Mouse (Mus musculus): ENCODE measurements around the gene Katna1.
"Not testable (repeated sequence)": the region's sequence is repeated elsewhere in the genome, so short reads cannot be mapped to it uniquely, and the experiment has no call there.

Katna1 gene

GRCm38 (mm10) chr10:7725751-7726500 is at the start of gene Katna1:
Gene Katna1 (plus strand): TSS chr10:7726000.
- peak; percentile 87 for DNase-seq

- DNase-seq = peak; percentile 75
These were observed 45.0 kb upstream of the Katna1 start, which contains the start of the genes Pcmt1 and Lats1 for GRCm38 (mm10) chr10:7680731-7681301. Gene Pcmt1 (minus strand): TSS chr10:7681136. Gene Lats1 (plus strand): TSS chr10:7681214.

- peak; percentile 70 for DNase-seq
These were observed 44.3 kb upstream of the Katna1 start for GRCm38 (mm10) chr10:7681343-7682025.

- no peak for DNase-seq
These were observed 43.6 kb upstream of the Katna1 start for GRCm38 (mm10) chr10:7682249-7682648.

GRCm38 (mm10) chr10:7686902-7687301 is 38.9 kb upstream of the Katna1 start:
- no peak for DNase-seq

- DNase-seq = no peak
These were observed 30.5 kb upstream of the Katna1 start for GRCm38 (mm10) chr10:7695286-7695685.

GRCm38 (mm10) chr10:7700120-7700519 is 25.7 kb upstream of the Katna1 start:
- DNase-seq = no peak

- DNase-seq = no peak
These were observed 23.2 kb upstream of the Katna1 start for GRCm38 (mm10) chr10:7702586-7702985.

GRCm38 (mm10) chr10:7710121-7710520 is 15.7 kb upstream of the Katna1 start:
- no peak for DNase-seq

- DNase-seq = no peak
These were observed 13.3 kb upstream of the Katna1 start for GRCm38 (mm10) chr10:7712506-7712905.

GRCm38 (mm10) chr10:7715056-7715455 is 10.7 kb upstream of the Katna1 start:
- no peak for DNase-seq

GRCm38 (mm10) chr10:7726501-7726812 is 657 bp downstream of the Katna1 start:
- no peak for DNase-seq

GRCm38 (mm10) chr10:7727011-7727410 is 1.2 kb downstream of the Katna1 start:
- DNase-seq = no peak

GRCm38 (mm10) chr10:7731582-7731981 is 5.8 kb downstream of the Katna1 start:
- DNase-seq = no peak

- no peak for DNase-seq
These were observed 11.3 kb downstream of the Katna1 start for GRCm38 (mm10) chr10:7737122-7737521.

GRCm38 (mm10) chr10:7737914-7738313 is 12.1 kb downstream of the Katna1 start:
- DNase-seq = no peak

- DNase-seq = not testable (repeated sequence)
These were observed 19.7 kb downstream of the Katna1 start for GRCm38 (mm10) chr10:7745528-7745927.

- DNase-seq = no peak
These were observed 23.0 kb downstream of the Katna1 start for GRCm38 (mm10) chr10:7748752-7749151.

GRCm38 (mm10) chr10:7757544-7757943 is 31.7 kb downstream of the Katna1 start:
- DNase-seq = no peak

- no peak for DNase-seq
These were observed 46.5 kb downstream of the Katna1 start for GRCm38 (mm10) chr10:7772346-7772745.

- DNase-seq = no peak
These were observed 47.0 kb downstream of the Katna1 start for GRCm38 (mm10) chr10:7772769-7773168.

- no peak for DNase-seq
These were observed 49.6 kb downstream of the Katna1 start for GRCm38 (mm10) chr10:7775421-7775820.

GRCm38 (mm10) chr10:7778361-7778760 is 52.6 kb downstream of the Katna1 start:
- DNase-seq = no peak

GRCm38 (mm10) chr10:7779751-7780237 is 54.0 kb downstream of the Katna1 start:
- DNase-seq = no peak
